Mouse (Mus musculus): ENCODE results near the gene Ptgis. TPM values are rescaled to one million over a fixed set of nuclear protein-coding genes. Genes with fewer than 3 reads are reported as not detected.

The Ptgis gene
- polyA plus RNA-seq, 1 experiment from 2014 or later = 2.7 TPM

GRCm38 (mm10) chr2:167237224-167237623 lies 3.2 kb downstream of the Ptgis start:
- no peak overlapping the region for H3K4me2 ChIP-seq (replicated peaks)
- ATAC-seq (replicated peaks) = no peak
- H3K9ac ChIP-seq (replicated peaks) = no peak overlapping the region
- H3K36me3 ChIP-seq = no peaks in the 10 kb centered on the region
- H3K9me3 ChIP-seq = no peaks in the 10 kb centered on the region
- WGBS = 84% methylated on average over 9 of the region's 9 CpGs
- H3K4me1 ChIP-seq = peaks cover 8% of the 10 kb centered on the region
- peaks cover 15% of the 10 kb centered on the region for H3K27me3 ChIP-seq
- no peak overlapping the region for H3K27ac ChIP-seq (replicated peaks)
- H3K4me3 ChIP-seq = no peak overlapping the region

GRCm38 (mm10) chr2:167236174-167236573 lies 4.2 kb downstream of the Ptgis start:
- Histone ChIP-seq H3K9ac (replicated peaks) (no peak overlapping the region), H3K27me3 (peaks cover 15% of the 10 kb centered on the region), H3K4me3 (no peak overlapping the region), H3K4me1 (peaks cover 8% of the 10 kb centered on the region), H3K9me3 (no peaks in the 10 kb centered on the region), H3K27ac (replicated peaks) (no peak overlapping the region), H3K36me3 (no peaks in the 10 kb centered on the region), H3K4me2 (replicated peaks) (no peak overlapping the region)
- WGBS = 96% methylated on average over 4 of the region's 4 CpGs
- ATAC-seq (replicated peaks) = no peak

- H3K36me3 ChIP-seq = no peaks in the 10 kb centered on the region
- no peak overlapping the region for H3K4me2 ChIP-seq (replicated peaks)
- no peaks in the 10 kb centered on the region for H3K9me3 ChIP-seq
- no peak for ATAC-seq (replicated peaks)
- no peak overlapping the region for H3K27ac ChIP-seq (replicated peaks)
- no peak overlapping the region for H3K4me3 ChIP-seq
- WGBS = 79% methylated on average over 17 of the region's 17 CpGs
- H3K4me1 ChIP-seq = peaks cover 7% of the 10 kb centered on the region
- no peak overlapping the region for H3K9ac ChIP-seq (replicated peaks)
- H3K27me3 ChIP-seq = peaks cover 10% of the 10 kb centered on the region
These were observed 4.9 kb downstream of the Ptgis start for GRCm38 (mm10) chr2:167235338-167236018.

DNA sequence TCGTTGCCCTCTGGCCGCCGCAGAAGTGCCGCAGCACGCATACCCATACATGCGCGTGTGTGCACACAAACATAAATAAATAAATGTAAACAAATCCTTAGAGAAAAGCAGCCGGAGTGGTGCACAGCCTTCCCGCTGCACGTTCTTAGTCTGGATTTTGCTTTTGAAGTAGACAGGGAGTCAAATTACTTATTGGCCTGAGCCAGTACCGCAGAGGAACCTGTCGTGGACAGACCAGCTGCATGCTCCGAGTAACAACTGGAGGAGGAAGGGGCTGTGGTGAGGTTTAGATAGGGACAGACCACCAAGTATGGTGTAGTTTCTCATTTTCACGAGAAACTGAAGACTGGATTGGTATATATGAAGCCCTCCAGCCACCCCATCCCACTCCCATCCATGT lies 6.6 kb downstream of the Ptgis start:
- ATAC-seq (replicated peaks) = no peak
- no peak overlapping the region for H3K4me2 ChIP-seq (replicated peaks)
- peaks cover 5% of the 10 kb centered on the region for H3K27me3 ChIP-seq
- H3K9ac ChIP-seq (replicated peaks) = no peak overlapping the region
- no peaks in the 10 kb centered on the region for H3K4me1 ChIP-seq
- WGBS = 50% methylated on average over 14 of the region's 14 CpGs
- H3K4me3 ChIP-seq = no peak overlapping the region
- H3K9me3 ChIP-seq = no peaks in the 10 kb centered on the region
- no peak overlapping the region for H3K27ac ChIP-seq (replicated peaks)
- H3K36me3 ChIP-seq = no peaks in the 10 kb centered on the region

DNA sequence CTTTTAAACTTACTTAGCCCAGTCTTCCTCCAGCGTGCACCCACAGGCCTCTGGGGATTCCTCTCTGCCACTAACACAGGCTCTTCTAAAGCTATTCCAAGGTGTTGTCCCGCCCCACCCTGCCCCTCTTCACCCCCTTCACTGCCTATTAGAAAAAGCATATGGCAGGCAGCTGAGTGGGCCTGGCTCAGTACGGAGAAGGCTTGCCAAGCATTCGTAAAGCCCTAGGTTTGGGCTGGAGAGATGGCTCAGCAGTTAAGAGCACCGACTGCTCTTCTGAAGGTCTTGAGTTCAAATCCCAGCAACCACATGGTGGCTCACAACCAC lies 7.4 kb downstream of the Ptgis start:
- Histone ChIP-seq H3K9me3 (no peaks in the 10 kb centered on the region), H3K4me3 (no peak overlapping the region), H3K9ac (replicated peaks) (no peak overlapping the region), H3K4me1 (no peaks in the 10 kb centered on the region), H3K27me3 (no peaks in the 10 kb centered on the region), H3K36me3 (no peaks in the 10 kb centered on the region), H3K4me2 (replicated peaks) (no peak overlapping the region), H3K27ac (replicated peaks) (no peak overlapping the region)
- 71% methylated on average over 5 of the region's 5 CpGs for WGBS
- ATAC-seq (replicated peaks) = no peak

DNA sequence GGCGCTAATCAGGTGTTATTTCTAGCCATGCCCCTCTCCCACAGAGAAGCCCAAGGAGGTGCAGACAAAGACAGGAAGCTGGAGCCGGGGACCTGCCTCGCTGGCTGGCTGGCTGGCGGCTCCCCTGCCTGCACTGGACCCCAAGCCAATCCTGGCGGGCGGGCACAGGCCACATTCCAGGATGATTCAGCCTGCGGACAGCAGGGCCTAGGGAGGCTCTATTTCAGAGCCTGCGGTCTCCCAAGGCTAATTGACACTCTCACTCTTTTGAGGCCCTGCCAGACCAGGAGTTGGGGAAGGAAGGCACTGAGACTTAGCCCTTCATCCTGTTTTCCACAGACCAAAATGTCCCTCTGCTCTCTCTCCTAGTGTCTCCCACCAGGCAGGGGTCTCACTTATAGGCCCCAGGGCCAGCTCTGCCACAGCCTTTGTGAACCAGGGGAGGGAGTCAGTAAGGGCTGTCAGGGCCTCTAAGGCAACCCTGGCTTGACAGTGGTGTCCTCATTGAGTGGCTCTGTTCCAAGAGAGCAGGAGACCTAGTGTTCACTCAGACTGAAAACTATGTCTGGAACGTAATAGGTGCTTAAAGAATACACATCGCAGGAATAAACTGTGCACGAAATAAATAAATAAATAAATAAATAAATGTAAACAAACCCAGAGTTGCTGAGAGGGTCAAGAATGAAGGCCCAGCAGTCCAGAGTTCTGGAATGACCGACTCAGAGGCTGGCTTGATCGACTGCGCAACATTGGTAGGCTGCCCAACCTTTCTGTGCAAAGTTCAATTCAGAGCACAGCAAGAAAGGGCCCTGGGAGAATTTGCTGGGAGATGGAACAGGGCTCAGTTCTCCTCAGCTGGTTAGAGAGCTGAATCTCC lies 8.0 kb downstream of the Ptgis start:
- Histone ChIP-seq H3K36me3 (no peaks in the 10 kb centered on the region), H3K27ac (replicated peaks) (no peak overlapping the region), H3K4me1 (no peaks in the 10 kb centered on the region), H3K27me3 (no peaks in the 10 kb centered on the region), H3K4me2 (replicated peaks) (no peak overlapping the region), H3K4me3 (no peak overlapping the region), H3K9ac (replicated peaks) (no peak overlapping the region), H3K9me3 (no peaks in the 10 kb centered on the region)
- ATAC-seq (replicated peaks) = no peak
- WGBS = 52% methylated on average over 14 of the region's 14 CpGs

GRCm38 (mm10) chr2:167230554-167230953 lies 9.8 kb downstream of the Ptgis start:
- no peaks in the 10 kb centered on the region for H3K4me1 ChIP-seq
- no peak overlapping the region for H3K4me2 ChIP-seq (replicated peaks)
- H3K27me3 ChIP-seq = no peaks in the 10 kb centered on the region
- no peak for ATAC-seq (replicated peaks)
- H3K9me3 ChIP-seq = no peaks in the 10 kb centered on the region
- H3K9ac ChIP-seq (replicated peaks) = no peak overlapping the region
- no peak overlapping the region for H3K27ac ChIP-seq (replicated peaks)
- 9% methylated on average over 15 of the region's 15 CpGs for WGBS
- no peaks in the 10 kb centered on the region for H3K36me3 ChIP-seq
- H3K4me3 ChIP-seq = no peak overlapping the region

- 87% methylated on average over 7 of the region's 7 CpGs for WGBS
- no peak for ATAC-seq (replicated peaks)
These were observed 15.5 kb downstream of the Ptgis start for GRCm38 (mm10) chr2:167224937-167225336.

GRCm38 (mm10) chr2:167224194-167224593 lies 16.2 kb downstream of the Ptgis start:
- Histone ChIP-seq H3K9ac (replicated peaks) (no peak overlapping the region), H3K9me3 (no peaks in the 10 kb centered on the region), H3K4me1 (peaks cover 1% of the 10 kb centered on the region; the same call in 1 of the 2 replicates), H3K27me3 (no peaks in the 10 kb centered on the region), H3K36me3 (no peaks in the 10 kb centered on the region), H3K4me2 (replicated peaks) (no peak overlapping the region), H3K27ac (replicated peaks) (no peak overlapping the region), H3K4me3 (no peak overlapping the region)
- 92% methylated on average over 6 of the region's 6 CpGs for WGBS
- no peak for ATAC-seq (replicated peaks)

More at GRCm38 (mm10) chr2:167224937-167225336, 15.5 kb downstream of the Ptgis start:
- H3K9ac ChIP-seq (replicated peaks) = no peak overlapping the region
- no peak overlapping the region for H3K4me2 ChIP-seq (replicated peaks)
- H3K4me3 ChIP-seq = no peak overlapping the region
- no peaks in the 10 kb centered on the region for H3K4me1 ChIP-seq
- H3K27ac ChIP-seq (replicated peaks) = no peak overlapping the region
- H3K36me3 ChIP-seq = no peaks in the 10 kb centered on the region
- no peaks in the 10 kb centered on the region for H3K9me3 ChIP-seq
- no peaks in the 10 kb centered on the region for H3K27me3 ChIP-seq

DNA sequence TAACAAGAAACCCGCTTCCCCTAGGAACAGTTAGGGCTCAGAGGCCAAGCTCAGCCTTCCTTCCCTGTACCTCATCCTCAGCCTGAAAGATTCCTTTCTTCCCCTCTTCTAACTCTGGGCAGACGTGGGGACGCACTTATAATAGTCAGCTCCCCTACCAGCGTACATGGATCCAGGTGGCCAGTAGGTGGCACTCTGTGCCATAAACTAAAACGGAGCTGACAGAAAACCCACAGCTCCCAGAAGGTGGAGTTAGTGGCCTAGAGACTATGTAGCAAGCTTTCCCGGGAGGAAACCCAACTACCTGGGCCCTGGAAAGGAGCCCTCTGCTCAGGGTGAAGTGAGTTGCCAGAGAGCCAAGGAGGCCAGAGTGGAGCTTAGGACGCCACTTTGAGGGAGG lies 18.3 kb downstream of the Ptgis start:
- Histone ChIP-seq H3K27me3 (no peaks in the 10 kb centered on the region), H3K4me1 (peaks cover 3% of the 10 kb centered on the region; the same call in 1 of the 2 replicates), H3K36me3 (no peaks in the 10 kb centered on the region), H3K9ac (replicated peaks) (no peak overlapping the region), H3K9me3 (no peaks in the 10 kb centered on the region), H3K4me3 (no peak overlapping the region), H3K4me2 (replicated peaks) (no peak overlapping the region), H3K27ac (replicated peaks) (no peak overlapping the region)
- 26% methylated on average over 7 of the region's 7 CpGs for WGBS
- peak; percentile 24; the same call in 1 of the 2 replicates for ATAC-seq (replicated peaks)

DNA sequence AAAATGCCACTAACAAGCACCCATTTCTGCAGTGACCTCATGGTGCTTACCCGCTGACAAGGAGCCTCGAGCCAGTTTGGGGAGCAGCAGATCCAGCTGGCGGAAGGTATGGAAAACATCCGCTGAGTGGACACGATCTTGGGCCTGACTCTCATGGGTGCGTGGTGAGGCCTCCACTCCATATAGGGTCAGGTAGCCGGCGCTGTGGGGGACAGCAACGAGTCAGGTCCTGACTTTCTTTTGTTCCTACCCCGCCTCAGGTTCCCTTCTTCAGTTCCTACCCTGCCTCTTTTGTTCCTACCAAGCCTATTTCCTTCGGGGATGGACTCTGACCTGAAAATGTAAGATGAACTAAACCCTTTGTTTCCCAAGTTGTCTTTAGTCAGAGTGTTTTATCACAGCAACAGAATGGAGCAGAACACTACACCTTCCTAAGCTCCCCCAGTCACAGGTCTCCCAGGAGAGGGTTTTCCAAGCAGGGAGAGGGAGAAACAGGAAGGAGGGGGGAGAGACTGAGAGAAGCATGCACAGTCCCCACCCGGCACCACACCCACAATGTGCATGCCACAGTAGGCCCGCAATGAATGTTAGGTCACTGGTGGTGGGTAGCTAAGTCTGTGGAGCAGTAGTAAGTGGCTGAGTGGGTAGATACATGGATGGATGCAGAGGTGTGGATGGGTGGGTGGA lies 19.1 kb downstream of the Ptgis start:
- Histone ChIP-seq H3K9ac (replicated peaks) (no peak overlapping the region), H3K9me3 (no peaks in the 10 kb centered on the region), H3K27ac (replicated peaks) (no peak overlapping the region), H3K4me2 (replicated peaks) (no peak overlapping the region), H3K27me3 (no peaks in the 10 kb centered on the region), H3K4me3 (no peak overlapping the region), H3K36me3 (no peaks in the 10 kb centered on the region), H3K4me1 (peaks cover 3% of the 10 kb centered on the region; the same call in 1 of the 2 replicates)
- no peak for ATAC-seq (replicated peaks)
- 87% methylated on average over 13 of the region's 13 CpGs for WGBS

DNA sequence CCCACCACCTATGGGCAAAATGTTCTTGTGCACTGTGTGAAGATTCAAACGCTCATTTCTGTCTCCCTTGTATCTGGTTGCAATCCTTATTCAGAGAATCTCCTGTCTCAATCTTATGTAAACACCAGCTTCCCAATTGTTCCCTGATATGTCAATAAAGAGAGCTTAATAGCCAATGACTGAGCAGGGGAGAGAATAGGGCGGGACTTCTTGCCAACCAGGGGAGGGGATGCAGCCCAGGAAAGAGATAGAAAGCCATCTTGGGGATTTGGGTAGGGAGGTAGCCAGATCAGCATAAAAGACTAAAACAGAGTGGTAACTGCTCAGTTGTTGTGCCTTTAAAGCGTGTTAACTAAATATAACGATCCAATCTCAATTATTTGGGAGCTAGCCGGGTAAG lies 19.7 kb downstream of the Ptgis start:
- WGBS = 90% methylated on average over 5 of the region's 5 CpGs
- H3K4me3 ChIP-seq = no peak overlapping the region
- H3K9ac ChIP-seq (replicated peaks) = no peak overlapping the region
- H3K9me3 ChIP-seq = no peaks in the 10 kb centered on the region
- H3K27ac ChIP-seq (replicated peaks) = no peak overlapping the region
- ATAC-seq (replicated peaks) = no peak
- H3K36me3 ChIP-seq = no peaks in the 10 kb centered on the region
- H3K27me3 ChIP-seq = no peaks in the 10 kb centered on the region
- H3K4me1 ChIP-seq = peaks cover 3% of the 10 kb centered on the region; the same call in 1 of the 2 replicates
- no peak overlapping the region for H3K4me2 ChIP-seq (replicated peaks)

Measured in forebrain, embryonic 15.5 days (tissue).